Mouse (Mus musculus): ENCODE measurements at regions not wholly inside any gene's neighbourhood (a gene's known extent, or its start where the extent isn't known, plus 50 kb on each side); places are given as distances from the start of the nearest gene placed in this dataset.

- DNase-seq: no peak
Observed at GRCm38 (mm10) chr12:118411767-118412430, 110.7 kb upstream of the Sp4 start.

GRCm38 (mm10) chr12:118410917-118411316 lies 109.7 kb upstream of the Sp4 start:
- no peak for DNase-seq

- DNase-seq: no peak
Observed at GRCm38 (mm10) chr12:118405135-118405534, 103.9 kb upstream of the Sp4 start.

- no peak for DNase-seq
Observed at GRCm38 (mm10) chr12:118404171-118404570, 102.9 kb upstream of the Sp4 start.

- DNase-seq: no peak
Observed at GRCm38 (mm10) chr12:118403519-118404087, 102.4 kb upstream of the Sp4 start.

GRCm38 (mm10) chr12:118401377-118401776 lies 100.1 kb upstream of the Sp4 start:
- no peak for DNase-seq

GRCm38 (mm10) chr12:118391654-118392053 lies 90.4 kb upstream of the Sp4 start:
- DNase-seq: no peak

- DNase-seq: no peak
Observed at GRCm38 (mm10) chr12:118381013-118381412, 79.8 kb upstream of the Sp4 start.

GRCm38 (mm10) chr12:118377898-118378297 lies 76.7 kb upstream of the Sp4 start:
- DNase-seq: no peak

GRCm38 (mm10) chr12:118376521-118377493 lies 75.6 kb upstream of the Sp4 start:
- DNase-seq: no peak

- no peak for DNase-seq
Observed at GRCm38 (mm10) chr12:118373250-118373649, 72.0 kb upstream of the Sp4 start.

GRCm38 (mm10) chr12:118371905-118372304 lies 70.7 kb upstream of the Sp4 start:
- no peak for DNase-seq

GRCm38 (mm10) chr12:118367307-118368076 lies 66.3 kb upstream of the Sp4 start:
- DNase-seq: no peak

GRCm38 (mm10) chr12:118352866-118353265 lies 51.6 kb upstream of the Sp4 start:
- no peak for DNase-seq

GRCm38 (mm10) chr12:118351421-118351820 lies 50.2 kb upstream of the Sp4 start:
- no peak for DNase-seq

Data from adrenal gland, postnatal 25 days (tissue).